Mouse (Mus musculus) liver (tissue): ENCODE data around the gene Zfp324.

Source experiments
- DNase-seq: peaks from one replicate; pipeline ENCODE4 v3.0.0-alpha.2; 2020; ENCODE audit warnings: mixed read lengths

Zfp324 gene

GRCm38 (mm10) chr7:13010005-13010908 lies 44.6 kb downstream of the Zfp324 start, which contains the start of gene Zbtb45:
Gene Zbtb45, minus strand, starts transcription at chr7:13010034.
- no peak for DNase-seq

GRCm38 (mm10) chr7:13013671-13014070 lies 48.0 kb downstream of the Zfp324 start:
- no peak for DNase-seq

- no peak for DNase-seq
Observed at GRCm38 (mm10) chr7:13014275-13014839, 48.7 kb downstream of the Zfp324 start.

GRCm38 (mm10) chr7:13015217-13015616 lies 49.6 kb downstream of the Zfp324 start:
- no peak for DNase-seq

- DNase-seq: peak; percentile 85
Observed at GRCm38 (mm10) chr7:13022773-13023535, 57.3 kb downstream of the Zfp324 start.
